Mouse (Mus musculus): ENCODE results near the gene Slc6a8. TPM values are rescaled to one million over a fixed set of nuclear protein-coding genes. Genes with fewer than 3 reads are reported as not detected.

Slc6a8 gene
- polyA plus RNA-seq, 1 experiment: 56.3 TPM

DNA sequence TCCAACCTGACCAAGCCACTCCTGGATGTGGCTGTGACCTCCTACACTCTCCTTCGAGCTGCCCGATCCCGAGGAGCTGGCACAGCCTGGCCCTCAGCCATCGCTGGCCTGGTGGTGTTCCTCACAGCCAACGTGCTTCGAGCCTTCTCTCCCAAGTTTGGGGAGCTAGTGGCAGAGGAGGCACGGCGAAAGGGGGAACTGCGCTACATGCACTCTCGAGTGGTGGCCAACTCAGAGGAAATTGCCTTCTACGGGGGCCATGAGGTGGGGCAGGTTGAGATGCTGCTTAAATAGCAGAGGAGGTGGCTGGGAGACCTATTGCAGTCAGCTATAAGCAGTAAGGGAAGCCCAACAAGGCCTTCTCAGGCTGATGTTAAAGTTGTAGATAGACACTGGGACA is 44.7 kb downstream of the Slc6a8 start:
- TF ChIP-seq MAX (IDR thresholded peaks at IDR 0.05; ENCODE audit: low read depth): no peak
- Histone ChIP-seq H3K4me2 (ENCODE audit: low read depth) (peak overlapping the region; percentile 79), H3K4me3 (peak overlapping the region; percentile 51), H3K36me3 (ENCODE audit: control insufficient read depth, insufficient read depth) (peaks cover 4% of the 10 kb centered on the region), H3K79me2 (ENCODE audit: control insufficient read depth, insufficient read depth) (peaks cover 12% of the 10 kb centered on the region), H3ac (ENCODE audit: control insufficient read depth, insufficient read length) (no peak overlapping the region), H3K27me3 (ENCODE audit: control insufficient read depth, insufficient read depth, insufficient read length) (no peaks in the 10 kb centered on the region)

DNA sequence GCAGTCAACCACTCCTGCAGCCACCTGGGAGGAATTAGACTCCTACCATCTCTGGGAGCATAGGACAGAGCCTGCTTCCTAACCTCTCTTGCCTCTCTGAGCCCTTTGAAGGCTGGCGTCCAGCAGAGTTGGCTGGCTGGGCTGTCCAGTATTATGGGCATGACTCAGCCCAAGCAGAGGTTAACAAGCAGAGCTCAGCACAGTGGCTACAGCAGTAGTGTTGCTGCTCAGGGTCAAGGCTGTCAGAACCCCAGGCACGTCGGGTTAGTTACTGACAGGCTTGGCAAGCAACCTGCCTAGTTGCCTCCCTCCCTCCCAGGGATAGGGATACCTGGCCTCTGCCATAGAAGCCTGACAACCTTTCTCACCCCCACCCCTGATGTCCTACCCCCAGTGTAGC is 45.3 kb downstream of the Slc6a8 start:
- Histone ChIP-seq H3K4me2 (ENCODE audit: low read depth) (peak overlapping the region; percentile 79), H3K4me3 (no peak overlapping the region), H3ac (ENCODE audit: control insufficient read depth, insufficient read length) (no peak overlapping the region), H3K79me2 (ENCODE audit: control insufficient read depth, insufficient read depth) (peaks cover 12% of the 10 kb centered on the region), H3K27me3 (ENCODE audit: control insufficient read depth, insufficient read depth, insufficient read length) (no peaks in the 10 kb centered on the region), H3K36me3 (ENCODE audit: control insufficient read depth, insufficient read depth) (peaks cover 3% of the 10 kb centered on the region)
- TF ChIP-seq MYOG (IDR thresholded peaks at IDR 0.05; ENCODE audit: control insufficient read depth in 1 of 3, insufficient read depth in 1 of 3, insufficient read length in 2 of 3, low read depth in 2 of 3): no peak
- no peak for TF ChIP-seq TCF12 (IDR thresholded peaks at IDR 0.05; ENCODE audit: insufficient read depth, poor library complexity, severe bottlenecking)
- no peak for TF ChIP-seq CEBPB (IDR thresholded peaks at IDR 0.05; ENCODE audit: insufficient read depth, poor library complexity, severe bottlenecking)
- no peak for TF ChIP-seq E2F4 (IDR thresholded peaks at IDR 0.05; ENCODE audit: insufficient read depth)
- no peak for TF ChIP-seq USF1 (IDR thresholded peaks at IDR 0.05; ENCODE audit: low read depth)
- TF ChIP-seq POLR2AphosphoS2 (IDR thresholded peaks at IDR 0.05; ENCODE audit: insufficient read length, low read depth): no peak
- TF ChIP-seq SRF (IDR thresholded peaks at IDR 0.05; ENCODE audit: control insufficient read depth, insufficient read length, low read depth): no peak
- no peak for TF ChIP-seq POLR2A (IDR thresholded peaks at IDR 0.05; ENCODE audit: insufficient read length, low read depth)
- TF ChIP-seq MAX (IDR thresholded peaks at IDR 0.05; ENCODE audit: low read depth): no peak
- no peak for TF ChIP-seq TCF3 (IDR thresholded peaks at IDR 0.05; ENCODE audit: insufficient read length, low read depth)
- TF ChIP-seq MYOD1 (IDR thresholded peaks at IDR 0.05; ENCODE audit: control insufficient read depth in 1 of 3, insufficient read length in 2 of 3, low read depth in 2 of 3): no peak
- no peak for TF ChIP-seq REST (IDR thresholded peaks at IDR 0.05; ENCODE audit: insufficient read depth, insufficient read length)

DNA sequence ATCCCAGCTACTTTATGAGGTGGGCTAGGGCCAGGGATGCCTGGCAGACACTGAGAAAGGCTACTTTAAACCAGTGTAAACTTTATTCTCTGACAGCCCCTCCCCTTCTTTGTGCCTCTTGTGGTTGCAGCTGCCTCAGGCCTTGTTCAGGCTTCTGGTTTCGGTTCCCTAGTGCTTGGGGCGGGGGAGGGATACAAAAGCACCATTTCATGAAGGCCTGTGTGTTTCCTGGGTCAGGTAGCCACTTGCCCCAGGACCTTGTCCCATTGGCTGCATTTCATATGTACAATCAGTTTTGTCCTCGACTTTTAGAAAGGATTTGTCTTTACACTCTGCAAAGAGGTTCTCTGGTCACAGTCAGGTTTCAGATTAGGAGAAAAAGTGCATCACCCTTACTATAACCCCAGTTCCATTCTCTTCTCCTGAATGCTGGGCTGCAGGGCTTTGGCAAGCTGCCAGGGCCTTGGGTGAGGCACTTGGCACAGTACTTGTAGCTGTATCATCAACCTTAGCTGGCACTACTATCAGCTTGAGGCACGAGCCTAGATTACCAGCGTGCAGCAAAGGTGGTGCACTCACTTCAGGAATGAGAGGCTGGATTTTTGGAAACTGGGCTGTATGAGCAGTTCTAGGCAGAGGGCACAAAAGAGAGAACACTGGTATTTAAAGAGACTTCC is 45.9 kb downstream of the Slc6a8 start:
- no peak overlapping the region for H3K4me3 ChIP-seq
- H3K36me3 ChIP-seq (ENCODE audit: control insufficient read depth, insufficient read depth): peaks cover 3% of the 10 kb centered on the region
- TF ChIP-seq MYOD1 (IDR thresholded peaks at IDR 0.05; ENCODE audit: control insufficient read depth in 1 of 3, insufficient read length in 2 of 3, low read depth in 2 of 3): peak in 1 of 3 experiments; percentile 24
- peak in 1 of 3 experiments; percentile 33 for TF ChIP-seq MYOG (IDR thresholded peaks at IDR 0.05; ENCODE audit: control insufficient read depth in 1 of 3, insufficient read depth in 1 of 3, insufficient read length in 2 of 3, low read depth in 2 of 3)
- no peak for TF ChIP-seq MAX (IDR thresholded peaks at IDR 0.05; ENCODE audit: low read depth)
- H3K27me3 ChIP-seq (ENCODE audit: control insufficient read depth, insufficient read depth, insufficient read length): no peaks in the 10 kb centered on the region
- H3K79me2 ChIP-seq (ENCODE audit: control insufficient read depth, insufficient read depth): peaks cover 12% of the 10 kb centered on the region
- no peak overlapping the region for H3ac ChIP-seq (ENCODE audit: control insufficient read depth, insufficient read length)
- H3K4me2 ChIP-seq (ENCODE audit: low read depth): peak overlapping the region; percentile 79

DNA sequence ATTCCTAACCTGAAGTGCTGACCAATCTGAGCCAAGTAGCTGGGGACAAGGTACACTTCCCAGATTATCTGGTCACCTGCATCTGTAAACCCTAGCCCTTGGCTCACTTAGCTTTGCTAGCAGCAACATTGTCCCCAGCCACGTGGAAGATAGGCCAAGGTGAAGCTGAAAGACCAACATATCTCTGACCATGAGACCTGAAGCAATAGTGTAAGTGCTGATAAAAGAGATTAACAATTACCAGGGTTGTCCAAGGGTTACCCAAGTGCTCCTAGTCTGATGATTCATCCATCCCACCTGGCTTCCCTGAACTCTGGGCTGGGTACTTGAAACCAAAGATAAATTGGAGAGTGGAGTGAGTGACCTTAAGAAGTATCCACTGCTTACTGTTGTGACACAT is 58.0 kb downstream of the Slc6a8 start:
- Histone ChIP-seq H3K36me3 (ENCODE audit: control insufficient read depth, insufficient read depth) (no peaks in the 10 kb centered on the region), H3K27me3 (ENCODE audit: control insufficient read depth, insufficient read depth, insufficient read length) (no peaks in the 10 kb centered on the region), H3K79me2 (ENCODE audit: control insufficient read depth, insufficient read depth) (no peaks in the 10 kb centered on the region), H3K4me3 (no peak overlapping the region), H3K4me2 (ENCODE audit: low read depth) (no peak overlapping the region), H3ac (ENCODE audit: control insufficient read depth, insufficient read length) (no peak overlapping the region)
- TF ChIP-seq POLR2A (IDR thresholded peaks at IDR 0.05; ENCODE audit: insufficient read length, low read depth) (no peak), POLR2AphosphoS2 (IDR thresholded peaks at IDR 0.05; ENCODE audit: insufficient read length, low read depth) (no peak), E2F4 (IDR thresholded peaks at IDR 0.05; ENCODE audit: insufficient read depth) (no peak), MYOG (IDR thresholded peaks at IDR 0.05; ENCODE audit: control insufficient read depth in 1 of 3, insufficient read depth in 1 of 3, insufficient read length in 2 of 3, low read depth in 2 of 3) (no peak), CEBPB (IDR thresholded peaks at IDR 0.05; ENCODE audit: insufficient read depth, poor library complexity, severe bottlenecking) (no peak), MYOD1 (IDR thresholded peaks at IDR 0.05; ENCODE audit: control insufficient read depth in 1 of 3, insufficient read length in 2 of 3, low read depth in 2 of 3) (no peak), TCF3 (IDR thresholded peaks at IDR 0.05; ENCODE audit: insufficient read length, low read depth) (no peak), SRF (IDR thresholded peaks at IDR 0.05; ENCODE audit: control insufficient read depth, insufficient read length, low read depth) (no peak), TCF12 (IDR thresholded peaks at IDR 0.05; ENCODE audit: insufficient read depth, poor library complexity, severe bottlenecking) (no peak)

Other genes with a start within 250 kb of the Slc6a8 start
- not detected for gene Trex2, start 237.8 kb upstream of the Slc6a8 start, polyA plus RNA-seq (2012; fragmentation: generic; extraction: Trizol)
- gene Haus7, start 214.1 kb upstream of the Slc6a8 start, polyA plus RNA-seq (2012; fragmentation: generic; extraction: Trizol): 32.6 TPM
- 1,139 TPM for gene Bgn, start 189.5 kb upstream of the Slc6a8 start, polyA plus RNA-seq (2012; fragmentation: generic; extraction: Trizol)
- 0.07 TPM for gene Atp2b3, start 170.1 kb upstream of the Slc6a8 start, polyA plus RNA-seq (2012; fragmentation: generic; extraction: Trizol)
- gene Dusp9, start 33.7 kb upstream of the Slc6a8 start, polyA plus RNA-seq (2012; fragmentation: generic; extraction: Trizol): 2.9 TPM
- 0.11 TPM for gene Pnck, start 13.0 kb upstream of the Slc6a8 start, polyA plus RNA-seq (2012; fragmentation: generic; extraction: Trizol)
- 255 TPM for gene Bcap31, start 43.0 kb downstream of the Slc6a8 start, polyA plus RNA-seq (2012; fragmentation: generic; extraction: Trizol)
- 14.9 TPM for gene Abcd1, start 43.4 kb downstream of the Slc6a8 start, polyA plus RNA-seq (2012; fragmentation: generic; extraction: Trizol)
- 0.66 TPM for gene Plxnb3, start 83.9 kb downstream of the Slc6a8 start, polyA plus RNA-seq (2012; fragmentation: generic; extraction: Trizol)
- 16.9 TPM for gene Srpk3, start 101.3 kb downstream of the Slc6a8 start, polyA plus RNA-seq (2012; fragmentation: generic; extraction: Trizol)
- gene Idh3g, start 113.7 kb downstream of the Slc6a8 start, polyA plus RNA-seq (2012; fragmentation: generic; extraction: Trizol): 238 TPM
- 224 TPM for gene Ssr4, start 113.9 kb downstream of the Slc6a8 start, polyA plus RNA-seq (2012; fragmentation: generic; extraction: Trizol)
- gene Pdzd4, start 151.8 kb downstream of the Slc6a8 start, polyA plus RNA-seq (2012; fragmentation: generic; extraction: Trizol): 0.25 TPM
- gene Avpr2, start 219.0 kb downstream of the Slc6a8 start, polyA plus RNA-seq (2012; fragmentation: generic; extraction: Trizol): not detected
- gene L1cam, start 223.0 kb downstream of the Slc6a8 start, polyA plus RNA-seq (2012; fragmentation: generic; extraction: Trizol): 0.65 TPM
- gene Arhgap4, start 248.7 kb downstream of the Slc6a8 start, polyA plus RNA-seq (2012; fragmentation: generic; extraction: Trizol): 0.24 TPM
- gene Naa10, start 248.8 kb downstream of the Slc6a8 start, polyA plus RNA-seq (2012; fragmentation: generic; extraction: Trizol): 83.1 TPM